9 mouse cellular contexts compared by ENCODE assay signal in the genomic region with DNA sequence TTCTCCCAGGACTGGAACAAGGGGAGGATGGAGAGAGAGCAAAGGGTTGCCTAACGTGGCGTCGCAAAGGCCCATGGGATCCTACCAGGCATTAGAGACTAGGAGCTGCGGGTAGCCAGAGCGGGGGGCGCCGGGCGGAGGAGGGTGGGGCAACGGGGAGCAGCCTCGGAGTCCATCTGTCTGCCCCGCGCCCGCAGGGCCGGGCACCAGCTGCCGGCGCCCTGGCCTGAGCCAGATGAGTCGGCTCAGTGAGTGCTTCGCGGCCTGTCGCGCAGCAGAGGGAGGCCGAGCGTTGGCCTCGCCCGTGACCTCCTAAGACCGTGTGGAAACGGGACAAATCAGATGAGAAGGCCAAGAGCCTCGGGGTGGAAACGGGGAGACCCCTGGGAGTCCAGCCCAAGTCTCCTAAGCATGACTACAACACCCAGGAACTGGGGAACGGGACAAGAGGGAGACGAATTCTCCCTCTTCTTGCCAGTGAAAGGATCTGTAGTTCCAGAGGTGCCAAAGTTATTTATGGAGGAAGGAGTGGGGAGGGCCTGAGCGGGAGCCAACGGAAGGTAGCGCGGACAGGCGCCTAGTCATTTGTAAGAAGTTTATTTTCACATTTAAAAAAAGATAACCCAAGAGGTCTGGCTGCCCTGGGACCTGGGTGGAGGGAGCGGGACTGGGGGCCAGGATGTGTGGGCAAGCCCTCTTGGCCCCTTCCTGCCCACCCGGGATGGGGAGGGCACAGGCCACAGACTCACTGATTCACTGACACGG. TPM values are rescaled to one million over a fixed set of nuclear protein-coding genes. Genes with fewer than 3 reads are reported as not detected.
A peak's percentile ranks its signal among the peaks of the same experiment; 100 is the strongest.
DNase-seq lines count a peak whose midpoint lies in the region; ATAC-seq and TF ChIP-seq lines count a peak whose summit lies in the region.
"Had no signal": no experiment of that assay in that cellular context is flagged by ENCODE, and none has a peak within 500 bp of the region (broad histone marks: within the 10 kb centered on the region; RNA-seq: fewer than 3 reads in every experiment).

No protein-coding gene starts in this region.

- peak overlapping the region; percentile 42 for H3K4me2 ChIP-seq in embryonic facial prominence, embryonic 13.5 days
- peak overlapping the region; percentile 44 for H3K4me2 ChIP-seq in hindbrain, embryonic 12.5 days (replicated peaks)
- H3K4me2 ChIP-seq in liver, embryonic 16.5 days (ENCODE audit: low read depth, low read length), result peak overlapping the region; percentile 4; the same call in 1 of the 2 replicates

- H3K36me3 ChIP-seq in kidney, adult 2 months (ENCODE audit: control insufficient read depth, insufficient read depth, low read length), result no peaks in the 10 kb centered on the region
- peaks cover 21% of the 10 kb centered on the region for H3K36me3 ChIP-seq in embryonic facial prominence, embryonic 13.5 days
- H3K36me3 ChIP-seq in hindbrain, embryonic 12.5 days, result 0 out of 2 replicates have a peak, but pooled peaks cover 16% of the 10 kb centered on the region
- no peaks in the 10 kb centered on the region for H3K36me3 ChIP-seq in liver, embryonic 16.5 days (ENCODE audit: control insufficient read depth, insufficient read depth)

- no peak for TF ChIP-seq CTCF in kidney, adult 2 months (conservative IDR thresholded peaks at IDR 0.05; ENCODE audit: insufficient read depth, insufficient read length, low read depth, low read length)

- H3K4me3 ChIP-seq in kidney, adult 2 months (ENCODE audit: insufficient read depth, low read depth, low read length), result peak overlapping the region; percentile 2; the same call in 1 of the 2 replicates
- peak overlapping the region; percentile 21 for H3K4me3 ChIP-seq in embryonic facial prominence, embryonic 13.5 days
- H3K4me3 ChIP-seq in hindbrain, embryonic 12.5 days, result peak overlapping the region; percentile 15
- no peak overlapping the region for H3K4me3 ChIP-seq in liver, embryonic 16.5 days (ENCODE audit: low read depth, low read length)

- DNase-seq in kidney, adult 2 months, result peak; percentile 34
- DNase-seq in kidney, adult 18-20 months, result no peak
- DNase-seq in right cerebral cortex, adult 2 months (ENCODE audit: low spot score in 2 of 2), result no peak
- DNase-seq in thymus, postnatal 10 days (ENCODE audit: low spot score in 2 of 2), result no peak
- DNase-seq in urinary bladder, adult 18-20 months (ENCODE audit: low spot score in 2 of 2), result no peak

- no peak overlapping the region for H3K27ac ChIP-seq in kidney, adult 2 months (ENCODE audit: insufficient read depth, low read depth, low read length)
- H3K27ac ChIP-seq in embryonic facial prominence, embryonic 13.5 days, result no peak overlapping the region
- H3K27ac ChIP-seq in hindbrain, embryonic 12.5 days, result no peak overlapping the region
- H3K27ac ChIP-seq in liver, embryonic 16.5 days (ENCODE audit: low read length), result no peak overlapping the region

- no peaks in the 10 kb centered on the region; the same call in 1 of the 2 replicates for H3K4me1 ChIP-seq in kidney, adult 2 months (ENCODE audit: control insufficient read depth, insufficient read depth, low read length)
- peaks cover 25% of the 10 kb centered on the region for H3K4me1 ChIP-seq in embryonic facial prominence, embryonic 13.5 days
- H3K4me1 ChIP-seq in hindbrain, embryonic 12.5 days, result peaks cover 40% of the 10 kb centered on the region
- no peaks in the 10 kb centered on the region for H3K4me1 ChIP-seq in liver, embryonic 16.5 days (ENCODE audit: control insufficient read depth, low read depth, low read length)

- no peaks in the 10 kb centered on the region for H3K9me3 ChIP-seq in embryonic facial prominence, embryonic 13.5 days
- H3K9me3 ChIP-seq in hindbrain, embryonic 12.5 days (replicated peaks), result no peaks in the 10 kb centered on the region
- H3K9me3 ChIP-seq in liver, embryonic 16.5 days (replicated peaks; ENCODE audit: control insufficient read depth, low read length), result no peaks in the 10 kb centered on the region

- 3% methylated on average over 39 of the region's 39 CpGs for WGBS in kidney, adult 2 months
- 1% methylated on average over 39 of the region's 39 CpGs for WGBS in embryonic facial prominence, embryonic 13.5 days
- under 1% methylated on average over 39 of the region's 39 CpGs for WGBS in hindbrain, embryonic 12.5 days
- 2% methylated on average over 39 of the region's 39 CpGs for WGBS in liver, embryonic 16.5 days (ENCODE audit: insufficient replicate concordance)

- ATAC-seq in embryonic facial prominence, embryonic 13.5 days (ENCODE audit: insufficient number of reproducible peaks, insufficient read depth, low FRiP score, low TSS enrichment, low read depth), result no peak
- ATAC-seq in hindbrain, embryonic 12.5 days (ENCODE audit: low FRiP score), result peak; percentile 69
- no peak for ATAC-seq in liver, embryonic 16.5 days (ENCODE audit: low read depth)

- 0 out of 2 replicates have a peak, but pooled peaks cover 1% of the 10 kb centered on the region for H3K27me3 ChIP-seq in kidney, adult 2 months (replicated peaks; ENCODE audit: control insufficient read depth, insufficient read depth, low read length)
- peaks cover 81% of the 10 kb centered on the region for H3K27me3 ChIP-seq in embryonic facial prominence, embryonic 13.5 days
- peaks cover 100% of the 10 kb centered on the region for H3K27me3 ChIP-seq in hindbrain, embryonic 12.5 days
- H3K27me3 ChIP-seq in liver, embryonic 16.5 days (ENCODE audit: control insufficient read depth, insufficient read depth, low read depth, low read length), result peaks cover 59% of the 10 kb centered on the region

- no peak overlapping the region for H3K9ac ChIP-seq in embryonic facial prominence, embryonic 13.5 days
- peak overlapping the region; percentile 43 for H3K9ac ChIP-seq in hindbrain, embryonic 12.5 days
- H3K9ac ChIP-seq in liver, embryonic 16.5 days (ENCODE audit: low read depth, low read length), result no peak overlapping the region

- no peak for TF ChIP-seq POLR2A in kidney, adult 2 months (IDR thresholded peaks at IDR 0.05; ENCODE audit: low read depth, low read length)

RNA-seq across cellular contexts. Expression of gene Barhl1, which starts 7.9 kb away (rescaled TPM):
- 0.05 and 0.07 TPM in 2 replicates for polyA plus RNA-seq in kidney, adult 2 months (2012; rRNA removed)
- 0.14 TPM in 1 of 2 replicates, not detected in the other for polyA plus RNA-seq in embryonic facial prominence, embryonic 13.5 days (2015; fragmentation: Nextera tagmentation; extraction: Ambion mirVana)
- polyA plus RNA-seq in hindbrain, embryonic 12.5 days (2016; fragmentation: Nextera tagmentation; extraction: Ambion mirVana), result 9.0 and 9.9 TPM in 2 replicates
- not detected in 2 replicates for polyA plus RNA-seq in liver, embryonic 16.5 days (2015; fragmentation: Nextera tagmentation; extraction: Ambion mirVana)
- polyA plus RNA-seq: small intestine, adult 2 months had no signal
